In genomic region chr15:80915850-80916249, GRCm38 (mm10) we compare ENCODE assay signal across 12 mouse cellular contexts. TPM values are rescaled to one million over a fixed set of nuclear protein-coding genes. Genes with fewer than 3 reads are reported as not detected.
DNase-seq lines count a peak whose midpoint lies in the region.
"Had no signal": no experiment of that assay in that cellular context is flagged by ENCODE, and none has a peak within 500 bp of the region (broad histone marks: within the 10 kb centered on the region; RNA-seq: fewer than 3 reads in every experiment).

No protein-coding gene starts in this region.

- peaks cover 100% of the 10 kb centered on the region for H3K36me3 ChIP-seq in hindbrain, embryonic 10.5 days

- WGBS in hindbrain, embryonic 10.5 days, result 92% methylated on average over 2 of the region's 2 CpGs

- intact Hi-C loops in heart, postnatal 10 days (cut with DNase I), result no loop called here
- intact Hi-C loops in heart, postnatal 36 days (cut with DNase I), result no loop called here

- H3K27ac ChIP-seq in hindbrain, embryonic 10.5 days, result no peak overlapping the region
- H3K27ac ChIP-seq: hindbrain, embryonic 15.5 days; neural tube, embryonic 12.5 days had no signal

- no peak overlapping the region for H3K4me3 ChIP-seq in hindbrain, embryonic 10.5 days
- H3K4me3 ChIP-seq: hindbrain, embryonic 15.5 days; neural tube, embryonic 12.5 days had no signal

- H3K9me3 ChIP-seq in hindbrain, embryonic 10.5 days, result no peaks in the 10 kb centered on the region
- H3K9me3 ChIP-seq: hindbrain, embryonic 15.5 days; neural tube, embryonic 12.5 days had no signal

- H3K4me1 ChIP-seq in hindbrain, embryonic 10.5 days (replicated peaks), result no peaks in the 10 kb centered on the region
- H3K4me1 ChIP-seq: hindbrain, embryonic 15.5 days; neural tube, embryonic 12.5 days had no signal

- H3K27me3 ChIP-seq in hindbrain, embryonic 10.5 days (ENCODE audit: insufficient read depth, poor library complexity, severe bottlenecking), result no peaks in the 10 kb centered on the region
- H3K27me3 ChIP-seq: hindbrain, embryonic 15.5 days; neural tube, embryonic 12.5 days had no signal

- peak; percentile 52 to 77 for DNase-seq in adrenal gland, adult (ENCODE audit: inconsistent age in 2 of 2, low spot score in 1 of 2)
- DNase-seq in adrenal gland, adult 18-20 months (ENCODE audit: low spot score in 2 of 2), result no peak
- peak; percentile 44 to 53 for DNase-seq in heart, postnatal 10 days
- no peak for DNase-seq in heart, postnatal 36 days
- DNase-seq in adrenal gland, postnatal 25 days, result peak; percentile 31
- peak; percentile 48 to 49 for DNase-seq in lung, adult 18-20 months
- DNase-seq in hindbrain, embryonic 10.5 days (ENCODE audit: low spot score), result no peak
- no peak for DNase-seq in right cerebral cortex, postnatal 14 days
- DNase-seq: right cerebral cortex, adult 18-20 months; thymus, postnatal 36 days had no signal

RNA-seq across cellular contexts. Expression of gene Adsl, which starts 32.4 kb away (rescaled TPM):
- total RNA-seq in adrenal gland, adult 18-20 months (2021), result 10 to 100 TPM; 34.8 to 37.1 TPM
- 10 to 100 TPM; 81.1 to 86.2 TPM for total RNA-seq in heart, postnatal 10 days (2021)
- total RNA-seq in heart, postnatal 36 days (2021), result 10 to 100 TPM; 86.9 to 92.6 TPM
- 42.4 and 47.8 TPM in 2 replicates for total RNA-seq in adrenal gland, postnatal 25 days (2021)
- 195 and 203 TPM in 2 replicates for polyA plus RNA-seq in hindbrain, embryonic 10.5 days (2016; fragmentation: Nextera tagmentation; extraction: Ambion mirVana)

Comparison
In these comparisons a context has a peak if more than half of its experiments do, and no peak if none do; other contexts are left out.
1. DNase-seq: peak in adrenal gland, adult (2 of 2), heart, postnatal 10 days (2 of 2), adrenal gland, postnatal 25 days (single experiment) and lung, adult 18-20 months (2 of 2); none in adrenal gland, adult 18-20 months (0 of 2), heart, postnatal 36 days (0 of 2), hindbrain, embryonic 10.5 days (single experiment) and right cerebral cortex, postnatal 14 days (single experiment).